Mouse (Mus musculus) C2C12 (cell line): ENCODE results near the gene 1500009C09Rik.

Experiments used
- CEBPB ChIP-seq: IDR thresholded peaks from one replicate; pipeline ENCODE4 v1.6.1; 2011; ENCODE audit warnings: low read depth, mild to moderate bottlenecking, control low read depth, moderate library complexity
- CTCF ChIP-seq: IDR thresholded peaks from one replicate; pipeline ENCODE4 v1.5.1; 2011; ENCODE audit not compliant: control insufficient read depth, insufficient read depth, insufficient read length
- MAX ChIP-seq: IDR thresholded peaks from one replicate; pipeline ENCODE4 v1.6.1; 2011; ENCODE audit warnings: mild to moderate bottlenecking, control low read depth
- MYOD1 ChIP-seq: IDR thresholded peaks from one replicate; pipeline ENCODE4 v1.6.1; 2011; ENCODE audit warnings: low read depth; ENCODE audit not compliant: control insufficient read depth, insufficient read length
- MYOG ChIP-seq: IDR thresholded peaks from one replicate; pipeline ENCODE4 v1.6.1; 2011; ENCODE audit not compliant: control insufficient read depth, insufficient read length; ENCODE audit errors: extremely low read depth
- USF1 ChIP-seq: IDR thresholded peaks from one replicate; pipeline ENCODE4 v1.6.1; 2011; ENCODE audit warnings: low read depth, mild to moderate bottlenecking, control low read depth, moderate library complexity

- TF ChIP-seq CTCF = no peak
- TF ChIP-seq USF1 = no peak
- TF ChIP-seq MYOG = no peak
- TF ChIP-seq CEBPB = no peak
- TF ChIP-seq MYOD1 = no peak
- no peak for TF ChIP-seq MAX
These were observed 28.4 kb downstream of the 1500009C09Rik start for GRCm38 (mm10) chr15:82280638-82281037.
